ENCODE assay signal across 32 mouse cellular contexts in genomic region chr16:94968472-94968871, GRCm38 (mm10). TPM values are rescaled to one million over a fixed set of nuclear protein-coding genes. Genes with fewer than 3 reads are reported as not detected.
"Had no signal": no experiment of that assay in that cellular context is flagged by ENCODE, and none has a peak within 500 bp of the region (broad histone marks: within the 10 kb centered on the region; RNA-seq: fewer than 3 reads in every experiment).

No protein-coding gene starts in this region.

- H3K4me1 ChIP-seq: heart, embryonic 13.5 days; heart, embryonic 15.5 days; hindbrain, embryonic 12.5 days; intestine, embryonic 15.5 days; limb, embryonic 10.5 days; limb, embryonic 12.5 days; liver, embryonic 13.5 days; liver, embryonic 15.5 days had no signal

- H3K27ac ChIP-seq: gastrocnemius, adult 2 months; heart, adult 2 months; heart, embryonic 13.5 days; heart, embryonic 15.5 days; hindbrain, embryonic 10.5 days; hindbrain, embryonic 12.5 days; hindbrain, embryonic 14.5 days; intestine, embryonic 15.5 days; layer of hippocampus, adult 2 months; left cerebral cortex, adult 2 months; limb, embryonic 10.5 days; limb, embryonic 12.5 days; liver, embryonic 13.5 days; liver, embryonic 15.5 days had no signal

- H3K27me3 ChIP-seq: heart, embryonic 13.5 days; heart, embryonic 15.5 days; hindbrain, embryonic 12.5 days; intestine, embryonic 15.5 days; limb, embryonic 12.5 days; liver, embryonic 13.5 days; liver, embryonic 15.5 days had no signal

- H3K4me3 ChIP-seq: gastrocnemius, adult 2 months; heart, adult 2 months; heart, embryonic 13.5 days; heart, embryonic 15.5 days; hindbrain, embryonic 10.5 days; hindbrain, embryonic 12.5 days; intestine, embryonic 15.5 days; layer of hippocampus, adult 2 months; left cerebral cortex, adult 2 months; limb, embryonic 10.5 days; limb, embryonic 12.5 days; liver, embryonic 13.5 days; liver, embryonic 15.5 days had no signal

- DNase-seq: gastrocnemius, adult 2 months; gastrocnemius, postnatal 10 days; gastrocnemius, postnatal 25 days; heart, adult 2 months; heart, postnatal 14 days; heart, postnatal 36 days; kidney, adult 18-20 months; kidney, adult 8-10 months; kidney, postnatal 10 days; kidney, postnatal 25 days; kidney, postnatal 4 days; liver; liver, embryonic 13.5 days had no signal

RNA-seq across cellular contexts. Expression of gene Kcnj6, which starts 29.0 kb away (rescaled TPM):
- total RNA-seq: gastrocnemius, adult 2 months; gastrocnemius, postnatal 10 days; gastrocnemius, postnatal 25 days; gastrocnemius, postnatal 4 days; granulocyte monocyte progenitor cell, adult 5-6 weeks; heart, adult 2 months; heart, postnatal 14 days; heart, postnatal 36 days had no signal
- polyA plus RNA-seq: heart, adult 2 months; heart, postnatal 0 days; hindbrain, embryonic 10.5 days; inflammation-experienced regulatory T-cells, adult 6 months; intestine, postnatal 0 days; kidney, embryonic 14.5 days; kidney, embryonic 16.5 days; limb, embryonic 10.5 days; limb, embryonic 12.5 days; liver, embryonic 11.5 days; liver, embryonic 13.5 days; liver, embryonic 15.5 days had no signal
